Mouse (Mus musculus): Measurements from ENCODE around the gene Tfb2m. TPM values are rescaled to one million over a fixed set of nuclear protein-coding genes. Genes with fewer than 3 reads are reported as not detected.

The Tfb2m gene
- total RNA-seq, 2 experiments from 2014 or later: 39.8 to 41.5 TPM

- no peak for DNase-seq
- intact Hi-C loops (cut with DNase I): no loop called here
- TF ChIP-seq CTCF (IDR thresholded peaks at IDR 0.05): no peak
- no peak overlapping the region for H3K4me3 ChIP-seq
- H3K27ac ChIP-seq: no peak overlapping the region
Measured at GRCm38 (mm10) chr1:179485784-179486540, 60.1 kb downstream of the Tfb2m start.

GRCm38 (mm10) chr1:179480862-179481261 is 65.2 kb downstream of the Tfb2m start:
- no peak for DNase-seq
- H3K27ac ChIP-seq: no peak overlapping the region
- intact Hi-C loops (cut with DNase I): no loop called here
- no peak overlapping the region for H3K4me3 ChIP-seq
- TF ChIP-seq CTCF (IDR thresholded peaks at IDR 0.05): no peak

Other genes with a start within 250 kb of the Tfb2m start
- 1 to 10 TPM; 5.1 to 5.8 TPM for gene Smyd3, start 28.2 kb downstream of the Tfb2m start, total RNA-seq (2021)
- gene Cnst, start 103 bp upstream of the Tfb2m start, total RNA-seq (2021): 10 to 100 TPM; 34.7 to 40.0 TPM
- 10 to 100 TPM; 31.8 to 38.3 TPM for gene Sccpdh, start 121.9 kb upstream of the Tfb2m start, total RNA-seq (2021)
- gene Kif28, start 199.0 kb upstream of the Tfb2m start, total RNA-seq (2021): under 1 TPM in 1 of 2 experiments, not detected in 1; 0.22 TPM